Mouse (Mus musculus): ENCODE results near the gene Exoc6. TPM values are rescaled to one million over a fixed set of nuclear protein-coding genes. Genes with fewer than 3 reads are reported as not detected.

Gene Exoc6
- 3.6 TPM for polyA plus RNA-seq (2015; fragmentation: Illumina TruSeq; extraction: RNeasy Lipid Tissue Mini Kit (QIAGEN cat#74804); ENCODE audit: insufficient read depth, low read depth, low replicate concordance)

GRCm38 (mm10) chr19:37550101-37551039 is at the start of gene Exoc6:
Gene Exoc6 (plus strand): TSS chr19:37550418.

GRCm38 (mm10) chr19:37685281-37685680 is 135.1 kb downstream of the Exoc6 start, which contains the start of gene Cyp26c1:
Gene Cyp26c1 (plus strand): TSS chr19:37685581.

GRCm38 (mm10) chr19:37697651-37698272 is 147.5 kb downstream of the Exoc6 start, which contains the start of gene Cyp26a1:
Gene Cyp26a1 (plus strand): TSS chr19:37697798.

Other genes with a start within 250 kb of the Exoc6 start
- 6.1 TPM for gene Ide, start 212.6 kb upstream of the Exoc6 start, polyA plus RNA-seq (2015; fragmentation: Illumina TruSeq; extraction: RNeasy Lipid Tissue Mini Kit (QIAGEN cat#74804); ENCODE audit: insufficient read depth, low read depth, low replicate concordance)
- 0.17 TPM for gene Kif11, start 174.0 kb upstream of the Exoc6 start, polyA plus RNA-seq (2015; fragmentation: Illumina TruSeq; extraction: RNeasy Lipid Tissue Mini Kit (QIAGEN cat#74804); ENCODE audit: insufficient read depth, low read depth, low replicate concordance)
- 11.9 TPM for gene Hhex, start 115.6 kb upstream of the Exoc6 start, polyA plus RNA-seq (2015; fragmentation: Illumina TruSeq; extraction: RNeasy Lipid Tissue Mini Kit (QIAGEN cat#74804); ENCODE audit: insufficient read depth, low read depth, low replicate concordance)
- gene Cyp26c1, start 135.2 kb downstream of the Exoc6 start, polyA plus RNA-seq (2015; fragmentation: Illumina TruSeq; extraction: RNeasy Lipid Tissue Mini Kit (QIAGEN cat#74804); ENCODE audit: insufficient read depth, low read depth, low replicate concordance) = not detected
- not detected for gene Cyp26a1, start 147.4 kb downstream of the Exoc6 start, polyA plus RNA-seq (2015; fragmentation: Illumina TruSeq; extraction: RNeasy Lipid Tissue Mini Kit (QIAGEN cat#74804); ENCODE audit: insufficient read depth, low read depth, low replicate concordance)